Mouse (Mus musculus) cerebellum, adult 2 months (tissue): ENCODE data around the gene Rec8. TPM values are rescaled to one million over a fixed set of nuclear protein-coding genes. Genes with fewer than 3 reads are reported as not detected.
A peak's percentile ranks its signal among the peaks of the same experiment; 100 is the strongest.

Source experiments
- DNase-seq, 2 experiments: peaks; one replicate each; pipeline ENCODE4 v3.0.0; 2021
- H3K27ac ChIP-seq: fragments of 200-500 bp; 2 replicates; pipeline ENCODE4 v1.5.1; 2012; ENCODE audit warnings: low read length, control low read depth, inconsistent platforms; ENCODE audit not compliant: insufficient read depth
- H3K27me3 ChIP-seq: fragments of 200-500 bp; 2 replicates; pipeline ENCODE4 v1.6.1; 2012; ENCODE audit warnings: inconsistent platforms, mild to moderate bottlenecking, low read length, moderate library complexity; ENCODE audit not compliant: control insufficient read depth, insufficient read depth
- H3K4me1 ChIP-seq: fragments of 200-500 bp; 2 replicates; pipeline ENCODE4 v1.6.1; 2011; ENCODE audit warnings: low read length; ENCODE audit not compliant: control insufficient read depth, insufficient read depth
- H3K4me3 ChIP-seq: fragments of 200-500 bp; replicated peaks from 2 replicates; pipeline ENCODE3; 2011; ENCODE audit warnings: mild to moderate bottlenecking, low read depth, low read length, control low read depth; ENCODE audit not compliant: insufficient read depth
- CTCF ChIP-seq: fragments of 200-500 bp; IDR thresholded peaks from 2 replicates; pipeline ENCODE4 v1.5.1; 2011; ENCODE audit warnings: low read depth, mild to moderate bottlenecking, control low read depth, low read length, moderate library complexity, borderline replicate concordance; ENCODE audit not compliant: insufficient read depth
- POLR2A ChIP-seq: fragments of 200-500 bp; IDR thresholded peaks from 2 replicates; pipeline ENCODE4 v1.6.1; 2011; ENCODE audit warnings: low read length, control low read depth, borderline replicate concordance; ENCODE audit not compliant: insufficient read depth
- WGBS: fragments of 180-500 bp; shearing (Covaris S2); methylation state at CpG from one replicate; pipeline ENCODE4 v1.1.7; 2018; 5-methylcytosine and 5-hydroxymethylcytosine counted together
- polyA plus RNA-seq: library from polyadenylated mRNA; depleted of rRNA; stranded (reverse); fragments of >200 nt; gene quantifications from 2 replicates; pipeline ENCODE4 v1.2.3, GENCODE M21; 2012

The Rec8 gene
- polyA plus RNA-seq, 1 experiment = 71.2 TPM

GRCm38 (mm10) chr14:55635523-55636007 is 17.7 kb downstream of the Rec8 start, which contains the start of gene Ipo4:
Gene Ipo4, minus strand, starts transcription at chr14:55635957.
- Histone ChIP-seq H3K27me3 (no peaks in the 10 kb centered on the region), H3K4me3 (peak within 1 kb of the TSS; percentile 66), H3K4me1 (peaks cover 7% of the 10 kb centered on the region), H3K27ac (peak within 1 kb of the TSS; percentile 44)
- WGBS = 1% methylated on average over 33 of the region's 33 CpGs
- TF ChIP-seq CTCF (no peak), POLR2A (peak; percentile 60; the same call in 1 of the 2 replicates)
- DNase-seq = peak; percentile 84 to 88

DNA sequence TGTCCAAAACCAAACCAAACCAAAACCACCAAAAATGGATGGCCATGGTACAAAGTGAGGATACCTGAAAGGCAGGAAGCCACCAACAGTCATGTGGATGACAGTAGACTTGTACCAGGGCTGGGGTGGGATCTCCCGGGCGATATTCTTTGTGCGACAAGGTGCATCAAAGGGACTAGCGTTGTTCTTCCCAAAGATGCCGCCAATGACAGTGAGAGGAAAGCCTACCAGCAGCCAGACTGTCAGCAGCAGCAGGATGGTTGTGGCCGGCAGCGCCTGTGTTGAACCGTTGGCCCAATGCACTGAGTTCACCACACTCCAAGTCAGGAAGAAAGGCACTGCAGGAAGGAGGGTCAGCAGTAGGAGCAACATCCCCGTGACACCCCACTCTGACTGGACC is 20.0 kb downstream of the Rec8 start, which contains the start of gene Gm49378:
Gene Gm49378, minus strand, starts transcription at position 101 of the 400 bp plus-strand sequence.
- H3K4me3 ChIP-seq = no peak within 1 kb of the TSS
- no peaks in the 10 kb centered on the region for H3K27me3 ChIP-seq
- H3K27ac ChIP-seq = no peak within 1 kb of the TSS
- DNase-seq = no peak
- TF ChIP-seq CTCF (no peak), POLR2A (no peak)
- WGBS = 94% methylated on average over 9 of the region's 9 CpGs
- H3K4me1 ChIP-seq = peaks cover 7% of the 10 kb centered on the region

DNA sequence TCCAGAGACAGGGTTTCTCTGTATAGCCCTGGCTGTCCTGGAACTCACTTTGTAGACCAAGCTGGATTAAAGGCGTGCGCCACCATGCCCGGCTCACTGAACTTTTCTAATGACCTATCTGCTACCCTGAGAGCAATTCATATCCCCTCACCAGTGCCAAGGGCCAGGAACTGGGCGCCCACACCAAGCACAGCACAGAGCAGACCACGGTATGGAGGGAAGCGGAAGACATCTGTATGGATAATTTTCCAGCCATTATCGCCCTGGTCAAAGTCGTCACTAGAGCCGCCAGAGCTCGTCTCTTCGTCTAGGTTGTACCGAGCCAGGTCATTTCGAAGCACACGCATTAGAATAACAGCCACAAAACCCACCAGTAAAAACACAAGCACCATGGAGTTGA is 23.0 kb downstream of the Rec8 start:
- no peak for DNase-seq
- Histone ChIP-seq H3K4me1 (no peaks in the 10 kb centered on the region; the same call in 1 of the 2 replicates), H3K27me3 (no peaks in the 10 kb centered on the region), H3K4me3 (no peak overlapping the region), H3K27ac (no peak overlapping the region)
- WGBS = 95% methylated on average over 14 of the region's 14 CpGs
- TF ChIP-seq POLR2A = no peak
- TF ChIP-seq CTCF = no peak

GRCm38 (mm10) chr14:55641291-55641690 is 23.5 kb downstream of the Rec8 start:
- Histone ChIP-seq H3K27me3 (no peaks in the 10 kb centered on the region), H3K4me1 (no peaks in the 10 kb centered on the region; the same call in 1 of the 2 replicates), H3K27ac (no peak overlapping the region), H3K4me3 (no peak overlapping the region)
- TF ChIP-seq CTCF = no peak
- TF ChIP-seq POLR2A = no peak
- no peak for DNase-seq
- 93% methylated on average over 13 of the region's 13 CpGs for WGBS

DNA sequence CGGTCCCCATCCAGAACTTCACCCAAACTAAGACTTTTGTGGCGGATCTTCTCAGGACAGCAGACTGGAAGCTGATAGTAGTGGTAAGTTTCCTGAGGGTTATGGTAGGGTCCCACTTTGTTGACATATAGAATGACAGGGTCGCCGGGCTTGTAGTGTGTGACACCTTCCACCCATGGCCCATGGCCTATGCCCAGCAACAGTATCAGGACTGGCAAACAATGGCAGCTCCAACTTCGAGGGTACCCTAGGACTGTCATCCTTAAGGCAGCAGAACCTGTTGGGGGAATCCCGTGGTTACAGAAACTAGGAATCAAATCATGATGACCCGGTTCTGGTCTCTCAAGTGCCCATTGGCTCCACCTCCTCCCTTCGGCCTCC is 24.8 kb downstream of the Rec8 start:
- TF ChIP-seq CTCF = no peak
- no peak for TF ChIP-seq POLR2A
- no peaks in the 10 kb centered on the region for H3K27me3 ChIP-seq
- DNase-seq = no peak
- peak overlapping the region; percentile 99 for H3K4me3 ChIP-seq
- 20% methylated on average over 8 of the region's 8 CpGs for WGBS
- H3K27ac ChIP-seq = peak overlapping the region; percentile 95
- no peaks in the 10 kb centered on the region; the same call in 1 of the 2 replicates for H3K4me1 ChIP-seq

GRCm38 (mm10) chr14:55643060-55643907 is 25.4 kb downstream of the Rec8 start, which contains the start of gene Tm9sf1:
Gene Tm9sf1, minus strand, starts transcription at chr14:55643806.
- TF ChIP-seq POLR2A = peak; percentile 49; the same call in 1 of the 2 replicates
- no peak for TF ChIP-seq CTCF
- Histone ChIP-seq H3K27me3 (no peaks in the 10 kb centered on the region), H3K4me3 (peak within 1 kb of the TSS; percentile 99), H3K27ac (peak within 1 kb of the TSS; percentile 95), H3K4me1 (no peaks in the 10 kb centered on the region; the same call in 1 of the 2 replicates)
- peak; percentile 87 to 94 for DNase-seq
- under 1% methylated on average over 89 of the region's 89 CpGs for WGBS

GRCm38 (mm10) chr14:55644261-55644888 is 26.5 kb downstream of the Rec8 start:
- 16% methylated on average over 17 of the region's 17 CpGs for WGBS
- TF ChIP-seq POLR2A (no peak), CTCF (no peak)
- Histone ChIP-seq H3K4me1 (no peaks in the 10 kb centered on the region; the same call in 1 of the 2 replicates), H3K4me3 (peak overlapping the region; percentile 10), H3K27ac (no peak overlapping the region), H3K27me3 (no peaks in the 10 kb centered on the region)
- no peak for DNase-seq
